Mouse (Mus musculus) megakaryocyte, embryonic 14.5 days (primary cell): ENCODE measurements at regions not wholly inside any gene's neighbourhood (a gene's known extent, or its start where the extent isn't known, plus 50 kb on each side); places are given as distances from the start of the nearest gene placed in this dataset.

Experiments used
- FLI1 ChIP-seq: IDR thresholded peaks from 2 replicates; pipeline ENCODE4 v1.6.1; 2012; ENCODE audit warnings: low read length, inconsistent platforms, mixed read lengths
- GATA1 ChIP-seq: IDR thresholded peaks from 3 replicates; pipeline ENCODE4 v1.6.1; 2012; ENCODE audit warnings: mixed read lengths, low read length, inconsistent platforms, borderline replicate concordance

DNA sequence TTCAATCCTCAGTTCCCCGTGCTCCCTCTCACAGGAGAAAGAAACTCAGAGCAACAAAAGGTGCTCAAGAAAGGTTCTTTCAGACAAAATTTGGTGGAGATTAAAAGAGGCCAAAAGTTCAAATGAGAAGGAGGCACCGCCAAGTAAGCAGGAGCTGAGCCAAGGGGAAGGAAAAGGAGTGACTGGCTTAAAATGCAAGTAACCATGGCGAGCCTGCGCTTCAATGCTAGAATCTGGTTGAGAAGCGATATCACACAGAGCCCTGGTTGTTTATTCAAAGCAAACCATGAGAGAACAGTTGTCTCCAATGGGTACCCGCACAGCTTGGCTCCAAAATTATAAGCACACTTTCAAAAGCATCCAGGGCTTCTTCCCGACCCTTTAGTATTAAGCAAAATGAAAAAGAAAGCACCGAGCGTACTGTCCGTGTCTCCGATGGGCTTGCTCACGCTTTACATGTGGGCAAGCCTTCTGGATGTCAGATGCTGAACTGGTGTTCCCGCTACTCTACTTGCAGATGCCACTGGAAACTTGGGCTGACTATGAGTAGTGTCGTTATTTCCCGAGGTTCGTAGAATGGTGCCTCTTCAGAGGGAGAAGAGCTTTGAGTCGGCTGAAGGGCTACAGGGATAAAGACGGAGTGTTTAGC, 552.9 kb upstream of the Id4 start:
- TF ChIP-seq GATA1 (no peak), FLI1 (no peak)
